Mouse (Mus musculus) megakaryocyte progenitor cell, adult 5-6 weeks (primary cell): ENCODE measurements at regions not wholly inside any gene's neighbourhood (a gene's known extent, or its start where the extent isn't known, plus 50 kb on each side); places are given as distances from the start of the nearest gene placed in this dataset.

Experiments
- ATAC-seq: replicated peaks from 2 replicates; pipeline ENCODE4 v1.8.0; 2016; ENCODE audit warnings: mild to moderate bottlenecking, moderate TSS enrichment, inconsistent platforms; ENCODE audit not compliant: poor library complexity

DNA sequence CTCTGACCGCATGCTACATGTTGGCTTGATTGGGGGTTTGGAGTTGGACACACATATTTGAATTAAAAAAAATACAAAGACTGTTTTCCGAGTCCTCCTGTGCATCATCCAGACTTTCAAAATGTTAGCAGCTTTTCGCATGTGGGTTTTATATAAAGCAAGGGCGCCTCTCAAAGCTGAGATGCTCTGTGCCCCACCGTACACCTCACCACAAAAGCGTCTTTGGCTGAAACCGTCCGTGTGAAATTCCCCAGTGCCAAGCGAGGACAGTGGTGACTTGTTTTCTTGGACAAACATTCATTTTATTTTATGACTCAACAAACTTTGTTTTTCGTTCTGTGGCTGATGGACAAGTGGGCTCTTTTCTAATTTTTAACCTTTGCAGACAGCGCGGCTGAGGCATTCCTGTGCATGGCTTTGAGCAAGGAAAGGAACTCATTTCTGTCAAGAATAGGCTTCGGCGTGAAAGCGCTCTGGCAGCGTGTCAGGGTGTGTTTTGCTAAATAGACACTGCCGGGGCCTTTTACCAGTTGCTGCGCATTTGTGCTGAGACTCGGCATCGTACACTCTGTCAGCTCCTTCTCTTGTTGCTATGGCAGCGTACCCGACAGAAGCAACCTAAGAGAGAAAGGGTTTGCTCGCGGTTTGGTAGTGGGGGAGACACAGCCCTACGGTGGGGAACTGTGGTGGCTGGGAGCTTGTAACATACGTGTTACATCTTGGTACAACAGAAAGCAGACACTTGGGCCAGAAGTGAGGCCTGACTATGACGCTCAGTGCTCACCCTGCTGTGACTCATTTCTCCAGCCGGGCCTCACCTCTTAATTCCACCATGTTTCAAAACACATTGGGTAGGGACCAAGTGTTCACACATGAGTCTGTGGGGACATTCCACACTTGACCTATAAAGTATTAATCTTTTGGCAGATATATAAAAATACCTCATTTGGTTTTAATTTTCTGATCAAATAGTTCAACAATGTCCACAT is 123.6 kb downstream of the Qrsl1 start:
- no peak for ATAC-seq

DNA sequence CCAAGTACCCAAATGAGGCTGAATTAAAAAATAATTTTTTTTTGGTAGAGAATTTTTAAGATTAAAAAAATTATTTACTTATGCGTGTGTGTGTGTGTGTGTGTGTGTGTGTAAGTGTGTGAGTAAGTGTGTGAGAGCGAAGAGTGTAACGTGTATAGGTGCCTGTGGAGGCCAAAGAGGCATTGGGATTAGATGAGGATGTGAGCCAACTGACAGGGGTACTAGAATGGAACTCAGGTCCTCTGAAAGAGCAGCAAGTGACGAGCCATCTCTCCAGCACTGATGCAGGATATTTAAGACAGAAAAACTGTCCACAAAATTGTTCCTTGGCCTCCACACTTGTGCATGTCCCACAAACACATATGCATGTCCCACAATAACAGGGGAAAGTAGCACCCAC is 121.0 kb downstream of the Qrsl1 start:
- no peak for ATAC-seq

DNA sequence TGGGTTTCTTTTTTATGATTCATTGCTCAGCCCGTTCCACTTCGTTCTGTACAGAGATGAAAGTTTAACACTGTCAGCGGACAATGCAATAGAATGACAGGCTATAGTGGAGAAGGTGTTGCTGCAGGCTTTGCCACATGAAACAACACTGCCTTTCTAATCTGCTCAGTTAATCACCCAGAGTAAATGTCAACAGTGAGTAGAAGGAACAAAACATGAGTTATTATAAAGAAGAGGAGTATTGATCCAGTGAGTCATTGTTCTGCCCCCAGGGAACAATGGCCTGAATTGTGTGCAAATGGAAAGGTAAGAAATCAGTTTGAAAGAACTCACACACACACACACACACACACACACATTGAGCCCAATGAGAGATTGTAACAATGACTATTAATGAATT is 118.2 kb downstream of the Qrsl1 start:
- ATAC-seq: no peak

DNA sequence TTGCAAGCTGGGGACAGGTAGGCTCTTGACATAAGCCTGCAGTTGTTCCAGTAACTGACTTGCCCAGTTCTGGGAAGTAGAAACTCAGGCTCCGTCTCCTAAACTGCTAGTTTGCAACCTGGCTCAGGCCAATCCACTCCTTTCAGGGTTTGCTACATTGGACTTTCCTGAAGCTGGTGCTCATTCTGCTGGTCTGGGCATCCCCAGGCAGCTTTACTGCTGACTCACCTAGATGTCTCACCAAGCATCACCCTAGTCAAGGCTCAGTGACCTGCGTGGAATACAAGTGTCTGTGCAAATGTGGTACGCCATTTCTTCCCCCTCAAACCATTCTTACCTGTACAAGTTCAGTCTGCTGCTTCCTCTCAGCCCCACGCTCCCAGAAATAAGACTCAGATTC is 110.8 kb downstream of the Qrsl1 start:
- no peak for ATAC-seq

DNA sequence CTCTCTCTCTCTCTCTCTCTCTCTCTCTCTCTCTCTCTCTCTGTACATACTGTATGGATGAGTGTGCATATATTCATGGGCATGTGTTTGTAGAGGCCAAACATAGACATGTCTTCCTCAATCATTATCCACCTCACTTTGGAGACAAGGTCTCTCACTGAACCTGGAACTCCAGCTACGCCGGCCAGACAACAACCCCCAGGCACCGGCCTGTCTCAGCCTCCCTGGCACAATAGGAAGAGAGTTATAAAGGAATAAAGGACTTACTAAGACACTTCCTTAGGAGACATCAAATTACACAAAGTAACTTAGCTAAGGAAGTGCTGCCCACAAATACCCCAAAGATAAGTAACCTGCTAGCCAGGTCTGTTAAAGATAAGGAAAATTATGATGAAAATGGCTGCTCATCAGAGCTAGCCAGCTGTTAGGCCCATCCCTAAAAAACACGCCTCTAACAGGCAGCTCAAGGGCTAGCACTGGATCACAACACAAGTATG is 110.0 kb downstream of the Qrsl1 start:
- ATAC-seq: peak; percentile 91

DNA sequence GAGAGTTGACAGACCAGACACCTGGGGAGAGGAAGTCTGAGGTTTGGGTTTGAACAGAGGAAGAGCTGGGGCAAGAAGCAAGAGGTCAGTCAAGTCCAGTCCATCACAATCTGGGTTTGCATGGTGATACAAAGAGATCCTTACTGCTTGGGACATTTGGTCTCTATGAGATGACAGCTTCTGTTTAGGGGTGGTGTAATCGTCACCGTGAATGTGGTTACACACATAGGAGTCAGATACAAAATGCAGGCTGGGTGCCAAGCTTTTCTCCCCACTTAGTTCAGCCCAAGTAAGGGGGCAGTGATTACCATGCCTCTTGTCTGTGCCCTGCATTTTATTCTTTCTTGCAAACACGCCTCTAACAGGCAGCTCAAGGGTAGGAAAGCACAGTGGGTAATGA is 108.9 kb downstream of the Qrsl1 start:
- ATAC-seq: peak; percentile 62

DNA sequence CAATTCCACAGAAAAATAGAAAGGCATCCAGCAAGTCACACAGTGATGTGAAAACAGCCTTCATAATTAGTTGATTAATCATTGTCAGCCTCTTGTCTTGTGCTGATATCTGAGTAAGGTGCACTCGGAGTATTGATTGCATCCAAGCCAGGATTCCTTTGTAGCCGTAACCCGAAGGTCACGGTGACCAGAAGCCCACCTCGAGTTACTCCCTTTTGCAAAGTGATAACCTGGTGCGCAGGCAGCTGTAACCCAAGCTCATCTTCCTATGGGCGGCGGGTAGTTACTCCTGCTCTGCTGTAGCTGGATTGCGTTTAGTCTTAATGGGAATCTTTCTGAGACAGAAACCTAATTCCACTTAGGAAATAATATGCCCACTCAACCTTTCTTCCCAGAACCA is 107.0 kb downstream of the Qrsl1 start:
- no peak for ATAC-seq

DNA sequence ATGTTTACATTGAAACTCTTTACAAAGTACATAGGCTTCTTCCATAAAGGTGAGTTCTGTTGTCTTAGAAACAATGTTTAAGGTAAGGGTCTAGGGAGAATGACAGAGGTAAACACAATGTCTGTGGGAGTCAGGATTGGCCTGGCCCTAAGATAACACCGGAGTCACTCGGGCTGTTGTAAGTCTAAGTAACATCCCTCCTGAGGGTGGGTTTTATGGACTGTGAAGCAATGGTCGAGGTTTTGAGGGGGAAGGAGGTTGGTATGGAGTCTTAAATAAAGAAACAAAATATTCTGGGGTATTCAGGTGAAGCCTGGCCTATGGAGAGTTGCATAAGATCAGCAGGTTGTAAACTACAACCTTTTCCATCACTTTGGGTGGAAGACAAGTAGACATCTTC is 101.5 kb downstream of the Qrsl1 start:
- no peak for ATAC-seq

DNA sequence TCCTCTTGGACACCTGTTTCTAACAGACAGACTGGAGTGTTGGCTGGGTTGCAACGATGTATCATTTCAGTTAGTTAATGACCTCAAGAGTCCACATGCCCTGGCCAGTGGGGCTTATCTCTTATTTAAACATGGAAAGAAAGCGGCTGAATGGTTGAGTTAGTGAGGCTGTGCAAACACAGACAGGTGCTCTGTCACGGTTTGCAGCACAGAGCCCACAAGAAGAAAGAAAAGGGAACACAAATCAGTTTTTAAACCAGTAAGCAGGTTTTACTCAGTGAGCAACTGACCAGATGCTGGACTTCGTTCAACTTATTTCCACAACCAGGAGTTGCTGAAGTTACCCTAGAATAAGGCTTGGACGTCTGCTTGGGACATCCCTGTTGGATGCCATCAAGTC is 86.3 kb downstream of the Qrsl1 start:
- ATAC-seq: peak; percentile 29; the same call in 1 of the 2 replicates

DNA sequence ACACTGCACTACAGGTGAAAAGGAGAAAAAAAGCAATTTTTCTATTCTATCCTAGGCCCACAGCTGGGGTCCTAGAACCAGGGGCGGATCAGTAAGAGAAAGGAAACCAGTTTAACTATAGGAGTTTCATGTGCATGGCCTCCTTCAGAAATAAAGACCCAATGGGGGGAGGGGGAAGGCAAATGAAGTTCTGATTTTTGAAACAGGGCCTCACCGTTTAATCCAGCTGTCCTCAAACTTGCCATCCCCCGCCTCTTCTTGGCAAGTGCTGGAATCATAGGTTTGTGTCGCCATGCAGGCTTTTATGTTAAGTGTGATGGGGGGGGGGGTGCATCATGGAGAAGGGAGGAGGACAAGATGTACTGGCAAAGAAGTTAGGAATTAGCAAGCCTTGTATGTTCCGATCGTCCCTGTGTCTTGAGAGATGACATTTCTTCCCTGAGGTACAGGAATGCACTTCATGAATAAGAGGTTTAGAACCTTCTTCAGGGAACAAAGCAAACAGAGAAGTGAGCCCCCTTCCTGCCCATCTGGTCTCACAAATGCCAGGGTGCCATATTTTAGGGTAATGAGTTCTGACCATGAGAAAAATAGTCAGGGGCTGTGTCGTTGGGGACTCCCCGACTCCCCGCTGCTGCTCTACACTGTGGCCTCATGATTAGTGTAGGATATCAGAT is 83.9 kb downstream of the Qrsl1 start:
- ATAC-seq: no peak

DNA sequence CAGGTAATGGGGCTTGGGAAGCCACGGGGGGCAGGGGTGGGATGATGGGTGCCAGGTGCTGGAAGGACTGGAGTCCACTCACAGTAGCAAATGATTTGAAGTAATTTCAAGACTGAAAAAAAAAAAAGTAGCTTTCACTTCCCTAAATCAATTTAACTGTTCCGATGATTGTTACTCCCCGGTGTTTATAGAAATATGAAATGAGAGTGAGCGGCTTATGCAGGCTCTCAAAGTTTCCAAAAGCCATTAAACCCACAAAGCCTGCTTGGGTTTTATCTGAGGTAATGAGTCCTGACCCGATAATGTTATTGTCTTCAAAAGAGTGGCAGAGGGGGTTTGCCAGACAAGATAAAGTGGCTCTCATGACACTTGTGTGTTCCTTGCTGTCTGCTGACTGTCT is 82.9 kb downstream of the Qrsl1 start:
- ATAC-seq: peak; percentile 68

DNA sequence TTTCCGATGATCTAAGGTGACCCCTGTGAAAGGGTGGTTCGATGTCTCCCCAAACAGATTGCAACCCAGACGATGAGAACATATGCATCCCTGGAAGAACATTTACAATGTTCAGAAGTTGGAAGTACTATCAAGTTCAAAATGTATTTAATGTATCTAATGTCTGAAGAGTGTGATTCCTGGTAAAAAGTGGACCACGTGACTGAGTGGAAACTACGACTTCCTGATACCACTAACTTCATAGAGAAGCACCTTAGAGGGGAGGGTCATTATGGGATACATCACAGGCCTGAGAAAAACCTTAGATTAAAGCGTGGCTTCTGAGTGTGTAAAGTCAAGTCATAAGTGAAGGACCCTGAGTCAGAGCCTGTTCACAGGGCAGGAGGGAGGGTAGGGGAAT is 82.1 kb downstream of the Qrsl1 start:
- no peak for ATAC-seq

DNA sequence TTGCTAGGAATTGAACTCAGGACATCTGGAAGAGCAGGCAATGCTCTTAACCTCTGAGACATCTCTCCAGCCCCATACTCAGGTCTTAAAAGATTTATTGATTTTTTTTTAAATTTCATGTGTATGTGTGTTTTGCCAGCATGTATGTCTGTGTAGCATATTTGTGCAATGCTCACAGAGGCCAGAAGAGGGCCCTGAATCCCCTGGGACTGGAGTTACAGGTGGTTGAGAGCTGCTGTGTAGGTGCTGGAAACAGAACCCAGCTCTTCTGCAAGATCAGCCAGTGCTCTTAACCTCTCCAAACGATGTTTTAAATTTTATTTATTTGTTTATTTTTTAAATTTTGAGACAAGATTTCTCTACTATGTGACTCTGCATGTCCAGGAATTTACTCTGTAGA is 78.9 kb downstream of the Qrsl1 start:
- ATAC-seq: no peak

DNA sequence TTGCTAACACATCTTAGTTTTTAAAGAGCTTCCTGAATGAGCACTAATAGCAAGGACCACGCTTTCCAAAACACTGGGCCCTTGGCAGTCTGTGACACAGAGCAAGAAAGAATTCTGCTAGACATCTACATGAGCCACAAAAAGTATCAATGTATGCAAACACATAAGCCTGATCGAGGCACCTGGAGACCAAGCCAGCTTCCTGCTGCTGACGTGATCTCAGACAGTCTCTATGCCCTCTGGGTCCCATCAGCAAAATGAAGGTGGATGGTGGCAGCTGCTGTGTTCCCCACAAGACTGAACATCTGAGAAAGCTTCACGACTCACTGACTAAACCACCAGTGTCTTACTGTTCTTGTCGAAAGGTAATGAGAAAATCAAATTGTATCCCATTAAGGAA is 77.5 kb downstream of the Qrsl1 start:
- ATAC-seq: no peak
